ENCODE assay signal across 8 mouse cellular contexts in genomic region chr13:23516822-23517602, GRCm38 (mm10). TPM values are rescaled to one million over a fixed set of nuclear protein-coding genes. Genes with fewer than 3 reads are reported as not detected.
A peak's percentile ranks its signal among the peaks of the same experiment; 100 is the strongest.
DNase-seq lines count a peak whose midpoint lies in the region; ATAC-seq and TF ChIP-seq lines count a peak whose summit lies in the region.

No protein-coding gene starts in this region.

- no peak for TF ChIP-seq POLR2A in embryonic fibroblast, embryonic 13.5 days (IDR thresholded peaks at IDR 0.05; ENCODE audit: low read depth, low read length)

- H3K9ac ChIP-seq in heart, embryonic 13.5 days = peak overlapping the region; percentile 80
- H3K9ac ChIP-seq in kidney, embryonic 16.5 days (replicated peaks; ENCODE audit: low read length) = peak overlapping the region; percentile 65
- peak overlapping the region; percentile 48 for H3K9ac ChIP-seq in liver, postnatal 0 days (replicated peaks)
- no peak overlapping the region for H3K9ac ChIP-seq in neural tube, embryonic 14.5 days (replicated peaks; ENCODE audit: low read depth, low read length)

- H3ac ChIP-seq in C2C12 (ENCODE audit: control insufficient read depth, insufficient read length, low read depth) = no peak overlapping the region

- H3K27ac ChIP-seq in embryonic fibroblast, embryonic 13.5 days (ENCODE audit: insufficient read depth, low read length) = no peak overlapping the region
- H3K27ac ChIP-seq in heart, embryonic 13.5 days (replicated peaks) = peak overlapping the region; percentile 80
- H3K27ac ChIP-seq in kidney, embryonic 16.5 days (ENCODE audit: low read length) = peak overlapping the region; percentile 86
- H3K27ac ChIP-seq in liver, postnatal 0 days (ENCODE audit: low read depth) = peak overlapping the region; percentile 65
- H3K27ac ChIP-seq in neural tube, embryonic 14.5 days (ENCODE audit: low read depth, low read length) = no peak overlapping the region

- no peaks in the 10 kb centered on the region for H3K9me3 ChIP-seq in heart, embryonic 13.5 days
- no peaks in the 10 kb centered on the region for H3K9me3 ChIP-seq in kidney, embryonic 16.5 days (ENCODE audit: low read length)
- no peaks in the 10 kb centered on the region for H3K9me3 ChIP-seq in liver, postnatal 0 days (ENCODE audit: low read length)
- no peaks in the 10 kb centered on the region for H3K9me3 ChIP-seq in neural tube, embryonic 14.5 days (ENCODE audit: control insufficient read depth, low read length)

- no peaks in the 10 kb centered on the region for H3K27me3 ChIP-seq in C2C12 (ENCODE audit: control insufficient read depth, insufficient read depth, insufficient read length)
- no peaks in the 10 kb centered on the region for H3K27me3 ChIP-seq in heart, embryonic 13.5 days (replicated peaks)
- no peaks in the 10 kb centered on the region for H3K27me3 ChIP-seq in kidney, embryonic 16.5 days (ENCODE audit: insufficient read depth, low read length)
- no peaks in the 10 kb centered on the region for H3K27me3 ChIP-seq in liver, postnatal 0 days (ENCODE audit: insufficient read depth, low read length)
- no peaks in the 10 kb centered on the region for H3K27me3 ChIP-seq in neural tube, embryonic 14.5 days (ENCODE audit: control insufficient read depth, insufficient read depth, low read length)

- no peak for TF ChIP-seq CTCF in C2C12 (IDR thresholded peaks at IDR 0.05; ENCODE audit: control insufficient read depth, insufficient read depth, insufficient read length)
- TF ChIP-seq CTCF in embryonic fibroblast, embryonic 13.5 days (IDR thresholded peaks at IDR 0.05; ENCODE audit: borderline replicate concordance, insufficient read depth, low read length) = no peak
- TF ChIP-seq CTCF in liver, postnatal 0 days (IDR thresholded peaks at IDR 0.05; ENCODE audit: low read depth) = no peak

- H3K4me1 ChIP-seq in embryonic fibroblast, embryonic 13.5 days (ENCODE audit: control insufficient read depth, insufficient read depth, low read length) = no peaks in the 10 kb centered on the region; the same call in 1 of the 2 replicates
- H3K4me1 ChIP-seq in heart, embryonic 13.5 days = peaks cover 14% of the 10 kb centered on the region
- peaks cover 10% of the 10 kb centered on the region for H3K4me1 ChIP-seq in kidney, embryonic 16.5 days (ENCODE audit: insufficient read depth, low read length)
- H3K4me1 ChIP-seq in liver, postnatal 0 days (ENCODE audit: insufficient read depth) = 0 out of 2 replicates have a peak, but pooled peaks cover 6% of the 10 kb centered on the region
- peaks cover 4% of the 10 kb centered on the region; the same call in 1 of the 2 replicates for H3K4me1 ChIP-seq in neural tube, embryonic 14.5 days (ENCODE audit: control insufficient read depth, insufficient read depth, low read length)

- peak overlapping the region; percentile 95 for H3K4me2 ChIP-seq in heart, embryonic 13.5 days
- peak overlapping the region; percentile 94 for H3K4me2 ChIP-seq in kidney, embryonic 16.5 days (replicated peaks; ENCODE audit: low read depth, low read length)
- peak overlapping the region; percentile 73 for H3K4me2 ChIP-seq in liver, postnatal 0 days (ENCODE audit: low read depth, low read length)
- H3K4me2 ChIP-seq in neural tube, embryonic 14.5 days (ENCODE audit: low read depth, low read length) = peak overlapping the region; percentile 63

- WGBS in heart, embryonic 13.5 days = under 1% methylated on average over 19 of the region's 19 CpGs
- WGBS in kidney, embryonic 16.5 days = 0% methylated on average over 19 of the region's 19 CpGs
- WGBS in liver, postnatal 0 days (ENCODE audit: insufficient replicate concordance) = under 1% methylated on average over 19 of the region's 19 CpGs
- under 1% methylated on average over 19 of the region's 19 CpGs for WGBS in neural tube, embryonic 14.5 days

- DNase-seq in adrenal gland, postnatal 10 days = peak; percentile 86
- DNase-seq in liver, postnatal 0 days = peak; percentile 82
- DNase-seq in thymus, postnatal 0 days (ENCODE audit: low spot score) = peak; percentile 90

- ATAC-seq in heart, embryonic 13.5 days (ENCODE audit: extremely low read depth, insufficient number of reproducible peaks, low FRiP score, low TSS enrichment) = no peak
- ATAC-seq in kidney, embryonic 16.5 days (ENCODE audit: low FRiP score, low TSS enrichment) = peak; percentile 74
- peak; percentile 60 for ATAC-seq in liver, postnatal 0 days
- peak; percentile 86 for ATAC-seq in neural tube, embryonic 14.5 days (ENCODE audit: low read depth)

- no peaks in the 10 kb centered on the region for H3K79me2 ChIP-seq in C2C12 (ENCODE audit: control insufficient read depth, insufficient read depth)

- no peaks in the 10 kb centered on the region for H3K36me3 ChIP-seq in C2C12 (ENCODE audit: control insufficient read depth, insufficient read depth)
- no peaks in the 10 kb centered on the region for H3K36me3 ChIP-seq in heart, embryonic 13.5 days
- no peaks in the 10 kb centered on the region for H3K36me3 ChIP-seq in kidney, embryonic 16.5 days (ENCODE audit: insufficient read depth, low read length)
- H3K36me3 ChIP-seq in liver, postnatal 0 days (replicated peaks; ENCODE audit: insufficient read depth, low read length) = no peaks in the 10 kb centered on the region
- H3K36me3 ChIP-seq in neural tube, embryonic 14.5 days (ENCODE audit: control insufficient read depth, insufficient read depth, low read length) = no peaks in the 10 kb centered on the region

- peak; percentile 5; the same call in 1 of the 2 replicates for TF ChIP-seq EP300 in liver, postnatal 0 days (IDR thresholded peaks at IDR 0.05; ENCODE audit: low read depth)

- no peaks in the 10 kb centered on the region for H3K79me3 ChIP-seq in C2C12 (ENCODE audit: low read depth)

- H3K4me3 ChIP-seq in C2C12 (ENCODE audit: insufficient read depth, poor library complexity, severe bottlenecking) = peak overlapping the region; percentile 31
- peak overlapping the region; percentile 52 for H3K4me3 ChIP-seq in embryonic fibroblast, embryonic 13.5 days (ENCODE audit: insufficient read depth, low read length)
- peak overlapping the region; percentile 67 for H3K4me3 ChIP-seq in heart, embryonic 13.5 days
- H3K4me3 ChIP-seq in kidney, embryonic 16.5 days (ENCODE audit: low read length) = peak overlapping the region; percentile 75
- peak overlapping the region; percentile 52 for H3K4me3 ChIP-seq in liver, postnatal 0 days (ENCODE audit: low read depth, low read length)
- peak overlapping the region; percentile 39 for H3K4me3 ChIP-seq in neural tube, embryonic 14.5 days (ENCODE audit: low read depth, low read length)

RNA-seq across cellular contexts. Expression of gene Hist1h4h, which starts 13.8 kb away (rescaled TPM):
- 6.9 TPM for polyA plus RNA-seq in C2C12 (2012; fragmentation: generic; extraction: Trizol)
- 1,000 to 10,000 TPM in 1 of 2 experiments, 100 to 1,000 TPM in 1; 930 to 1,063 TPM for total RNA-seq in adrenal gland, postnatal 10 days (2021)
- 8.1 and 10.5 TPM in 2 replicates for polyA plus RNA-seq in embryonic fibroblast, embryonic 13.5 days (2011; ENCODE audit: insufficient read length, low read depth, missing spikeins)
- 6.3 and 7.2 TPM in 2 replicates for polyA plus RNA-seq in heart, embryonic 13.5 days (2015; fragmentation: Nextera tagmentation; extraction: Ambion mirVana)
- polyA plus RNA-seq in kidney, embryonic 16.5 days (2015; fragmentation: Nextera tagmentation; extraction: Ambion mirVana) = 4.5 and 5.6 TPM in 2 replicates
- 7.2 and 7.5 TPM in 2 replicates for polyA plus RNA-seq in liver, postnatal 0 days (2015; fragmentation: Nextera tagmentation; extraction: Ambion mirVana)
- polyA plus RNA-seq in neural tube, embryonic 14.5 days (2014; fragmentation: Nextera tagmentation; extraction: Ambion mirVana) = 1.7 and 2.1 TPM in 2 replicates
- 24.2 and 31.5 TPM in 2 replicates for polyA plus RNA-seq in thymus, postnatal 0 days (2015; fragmentation: Nextera tagmentation; extraction: Ambion mirVana)

RNA-seq across cellular contexts. Expression of gene Hist1h2af, which starts 16.7 kb away (rescaled TPM):
- polyA plus RNA-seq in C2C12 (2012; fragmentation: generic; extraction: Trizol) = 98.1 TPM
- total RNA-seq in adrenal gland, postnatal 10 days (2021) = 100 to 1,000 TPM; 261 to 325 TPM
- polyA plus RNA-seq in embryonic fibroblast, embryonic 13.5 days (2011; ENCODE audit: insufficient read length, low read depth, missing spikeins) = 12.7 and 20.4 TPM in 2 replicates
- 2.0 and 3.0 TPM in 2 replicates for polyA plus RNA-seq in heart, embryonic 13.5 days (2015; fragmentation: Nextera tagmentation; extraction: Ambion mirVana)
- polyA plus RNA-seq in kidney, embryonic 16.5 days (2015; fragmentation: Nextera tagmentation; extraction: Ambion mirVana) = 4.3 TPM in 2 replicates
- 9.7 and 9.8 TPM in 2 replicates for polyA plus RNA-seq in liver, postnatal 0 days (2015; fragmentation: Nextera tagmentation; extraction: Ambion mirVana)
- not detected in 2 replicates for polyA plus RNA-seq in neural tube, embryonic 14.5 days (2014; fragmentation: Nextera tagmentation; extraction: Ambion mirVana)
- polyA plus RNA-seq in thymus, postnatal 0 days (2015; fragmentation: Nextera tagmentation; extraction: Ambion mirVana) = 32.3 and 49.5 TPM in 2 replicates

RNA-seq across cellular contexts. Expression of gene Hist1h3g, which starts 18.2 kb away (rescaled TPM):
- 5.5 TPM for polyA plus RNA-seq in C2C12 (2012; fragmentation: generic; extraction: Trizol)
- total RNA-seq in adrenal gland, postnatal 10 days (2021) = 10 to 100 TPM; 76.3 to 91.7 TPM
- 5.7 TPM in 1 of 2 replicates, not detected in the other for polyA plus RNA-seq in embryonic fibroblast, embryonic 13.5 days (2011; ENCODE audit: insufficient read length, low read depth, missing spikeins)
- 4.1 and 5.5 TPM in 2 replicates for polyA plus RNA-seq in heart, embryonic 13.5 days (2015; fragmentation: Nextera tagmentation; extraction: Ambion mirVana)
- polyA plus RNA-seq in kidney, embryonic 16.5 days (2015; fragmentation: Nextera tagmentation; extraction: Ambion mirVana) = 4.6 and 6.0 TPM in 2 replicates
- polyA plus RNA-seq in liver, postnatal 0 days (2015; fragmentation: Nextera tagmentation; extraction: Ambion mirVana) = 3.7 and 6.3 TPM in 2 replicates
- polyA plus RNA-seq in neural tube, embryonic 14.5 days (2014; fragmentation: Nextera tagmentation; extraction: Ambion mirVana) = 0.72 TPM in 1 of 2 replicates, not detected in the other
- 27.6 and 43.7 TPM in 2 replicates for polyA plus RNA-seq in thymus, postnatal 0 days (2015; fragmentation: Nextera tagmentation; extraction: Ambion mirVana)

RNA-seq across cellular contexts. Expression of gene Hist1h2bh, which starts 26.2 kb away (rescaled TPM):
- polyA plus RNA-seq in C2C12 (2012; fragmentation: generic; extraction: Trizol) = 1.2 TPM
- 10 to 100 TPM; 20.9 to 25.4 TPM for total RNA-seq in adrenal gland, postnatal 10 days (2021)
- polyA plus RNA-seq in embryonic fibroblast, embryonic 13.5 days (2011; ENCODE audit: insufficient read length, low read depth, missing spikeins) = 1.8 and 4.0 TPM in 2 replicates
- 0.32 and 0.52 TPM in 2 replicates for polyA plus RNA-seq in heart, embryonic 13.5 days (2015; fragmentation: Nextera tagmentation; extraction: Ambion mirVana)
- polyA plus RNA-seq in kidney, embryonic 16.5 days (2015; fragmentation: Nextera tagmentation; extraction: Ambion mirVana) = 0.64 and 0.92 TPM in 2 replicates
- 0.58 and 0.64 TPM in 2 replicates for polyA plus RNA-seq in liver, postnatal 0 days (2015; fragmentation: Nextera tagmentation; extraction: Ambion mirVana)
- polyA plus RNA-seq in neural tube, embryonic 14.5 days (2014; fragmentation: Nextera tagmentation; extraction: Ambion mirVana) = 0.33 TPM in 1 of 2 replicates, not detected in the other
- polyA plus RNA-seq in thymus, postnatal 0 days (2015; fragmentation: Nextera tagmentation; extraction: Ambion mirVana) = 1.6 and 1.9 TPM in 2 replicates

RNA-seq across cellular contexts. Expression of gene Hist1h3f, which starts 26.8 kb away (rescaled TPM):
- 1.2 TPM for polyA plus RNA-seq in C2C12 (2012; fragmentation: generic; extraction: Trizol)
- 100 to 1,000 TPM in 1 of 2 experiments, 10 to 100 TPM in 1; 93.2 to 104 TPM for total RNA-seq in adrenal gland, postnatal 10 days (2021)
- polyA plus RNA-seq in embryonic fibroblast, embryonic 13.5 days (2011; ENCODE audit: insufficient read length, low read depth, missing spikeins) = 0.61 and 0.70 TPM in 2 replicates
- 0.28 and 0.48 TPM in 2 replicates for polyA plus RNA-seq in heart, embryonic 13.5 days (2015; fragmentation: Nextera tagmentation; extraction: Ambion mirVana)
- polyA plus RNA-seq in kidney, embryonic 16.5 days (2015; fragmentation: Nextera tagmentation; extraction: Ambion mirVana) = 0.54 and 0.82 TPM in 2 replicates
- polyA plus RNA-seq in liver, postnatal 0 days (2015; fragmentation: Nextera tagmentation; extraction: Ambion mirVana) = 1.3 and 1.5 TPM in 2 replicates
- polyA plus RNA-seq in neural tube, embryonic 14.5 days (2014; fragmentation: Nextera tagmentation; extraction: Ambion mirVana) = 0.52 TPM in 1 of 2 replicates, not detected in the other
- 4.8 and 9.0 TPM in 2 replicates for polyA plus RNA-seq in thymus, postnatal 0 days (2015; fragmentation: Nextera tagmentation; extraction: Ambion mirVana)

Comparison
In these comparisons a context has a peak if more than half of its experiments do, and no peak if none do; other contexts are left out.
1. H3K27ac ChIP-seq: peak in heart, embryonic 13.5 days (single experiment), kidney, embryonic 16.5 days (single experiment) and liver, postnatal 0 days (single experiment); none in embryonic fibroblast, embryonic 13.5 days (single experiment) and neural tube, embryonic 14.5 days (single experiment).
2. Peak in every context shown above with its lines, with median percentiles within 50 percentile points of each other: H3K4me3 ChIP-seq, DNase-seq and H3K4me2 ChIP-seq.